Mouse (Mus musculus): ENCODE data around the gene Phxr2. TPM values are rescaled to one million over a fixed set of nuclear protein-coding genes. Genes with fewer than 3 reads are reported as not detected.

Gene Phxr2
- polyA plus RNA-seq, 1 experiment from 2014 or later, result not detected

DNA sequence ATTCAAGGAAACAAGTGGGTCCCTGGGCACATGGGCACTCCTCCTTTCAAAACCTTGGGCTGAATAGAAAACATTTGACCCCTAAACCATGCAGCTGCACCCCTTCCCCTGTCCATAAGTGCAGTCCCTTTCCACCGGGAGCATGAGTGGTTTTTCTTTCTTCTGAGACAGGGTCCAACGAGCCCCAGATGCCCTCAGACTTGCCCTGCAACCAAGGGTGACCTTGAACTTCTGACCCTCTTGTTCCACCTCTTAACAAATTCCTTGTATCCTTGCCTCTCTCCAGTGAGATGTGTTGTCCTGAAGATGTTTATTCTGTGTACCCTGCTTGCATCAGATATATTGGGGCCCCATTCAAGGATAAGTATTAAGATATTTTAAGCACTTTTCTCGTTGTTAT, 12.6 kb downstream of the Phxr2 start:
- WGBS, result 51% methylated on average over 3 of the region's 3 CpGs

DNA sequence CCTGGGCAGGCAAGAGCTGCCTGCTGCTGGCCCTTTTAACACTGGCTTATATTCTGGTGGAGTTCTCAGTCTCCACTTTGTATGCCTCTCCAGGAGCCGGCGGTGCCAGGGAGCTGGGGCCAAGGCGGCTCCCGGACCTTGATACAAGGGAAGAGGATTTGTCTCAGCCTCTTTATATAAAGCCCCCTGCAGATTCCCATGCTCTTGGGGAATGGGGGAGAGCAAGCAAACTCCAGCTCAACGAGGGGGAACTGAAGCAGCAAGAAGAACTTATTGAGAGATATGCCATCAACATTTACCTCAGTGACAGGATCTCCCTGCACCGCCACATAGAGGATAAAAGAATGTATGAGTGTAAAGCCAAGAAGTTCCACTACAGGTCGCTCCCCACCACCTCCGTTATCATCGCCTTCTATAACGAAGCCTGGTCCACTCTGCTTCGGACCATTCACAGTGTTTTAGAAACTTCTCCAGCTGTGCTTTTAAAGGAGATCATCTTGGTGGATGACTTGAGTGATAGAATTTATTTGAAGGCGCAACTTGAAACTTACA, 17.6 kb downstream of the Phxr2 start:
- Histone ChIP-seq H3K9me3 (ENCODE audit: control insufficient read depth, low read length) (no peaks in the 10 kb centered on the region), H3K4me2 (ENCODE audit: low read depth) (peak overlapping the region; percentile 95), H3K36me3 (ENCODE audit: control insufficient read depth, insufficient read depth, low read length) (peaks cover 6% of the 10 kb centered on the region), H3K4me1 (ENCODE audit: control insufficient read depth, insufficient read depth, low read length) (peaks cover 6% of the 10 kb centered on the region), H3K4me3 (ENCODE audit: low read depth, low read length) (peak overlapping the region; percentile 93), H3K9ac (ENCODE audit: low read length) (peak overlapping the region; percentile 87), H3K27me3 (ENCODE audit: control insufficient read depth, insufficient read depth, low read length) (no peaks in the 10 kb centered on the region), H3K27ac (ENCODE audit: low read depth, low read length) (no peak overlapping the region)
- 42% methylated on average over 12 of the region's 12 CpGs for WGBS
- no peak for ATAC-seq (ENCODE audit: insufficient read depth, low FRiP score, low TSS enrichment)
- DNase-seq (ENCODE audit: low spot score), result peak; percentile 16

More for the DNA sequence above, 12.6 kb downstream of the Phxr2 start:
- ATAC-seq (ENCODE audit: insufficient read depth, low FRiP score, low TSS enrichment) (no peak), DNase-seq (ENCODE audit: low spot score) (no peak)
- no peak overlapping the region for H3K27ac ChIP-seq (ENCODE audit: low read depth, low read length)
- H3K4me1 ChIP-seq (ENCODE audit: control insufficient read depth, insufficient read depth, low read length), result peaks cover 3% of the 10 kb centered on the region
- peaks cover 6% of the 10 kb centered on the region for H3K36me3 ChIP-seq (ENCODE audit: control insufficient read depth, insufficient read depth, low read length)
- no peak overlapping the region for H3K4me2 ChIP-seq (ENCODE audit: low read depth)
- H3K9me3 ChIP-seq (ENCODE audit: control insufficient read depth, low read length), result no peaks in the 10 kb centered on the region
- no peaks in the 10 kb centered on the region for H3K27me3 ChIP-seq (ENCODE audit: control insufficient read depth, insufficient read depth, low read length)
- no peak overlapping the region for H3K4me3 ChIP-seq (ENCODE audit: low read depth, low read length)
- H3K9ac ChIP-seq (ENCODE audit: low read length), result no peak overlapping the region

DNA sequence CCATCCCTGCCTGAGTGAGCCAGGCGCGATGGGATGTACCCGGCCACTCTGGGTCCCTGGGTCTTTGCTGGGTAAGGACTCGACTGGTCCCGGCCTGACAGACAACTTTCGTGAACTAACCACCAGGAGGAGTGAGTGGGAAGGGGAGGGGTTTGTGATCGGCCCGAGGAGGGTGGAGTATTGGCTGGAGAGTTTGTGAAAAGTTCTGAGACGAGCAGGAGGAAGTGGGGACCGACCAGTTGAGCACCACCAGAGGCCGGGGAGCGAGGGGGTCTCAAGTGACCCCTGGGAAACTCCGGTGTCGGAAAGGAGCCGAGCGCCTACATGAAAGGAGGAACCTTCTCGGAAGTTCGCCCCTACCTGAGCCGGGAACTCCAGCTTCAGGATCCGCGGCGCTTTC, 18.2 kb downstream of the Phxr2 start, which contains the start of gene Galnt4:
Gene Galnt4, plus strand, starts transcription at position 196 of the 400 bp plus-strand sequence.
- Histone ChIP-seq H3K4me1 (ENCODE audit: control insufficient read depth, insufficient read depth, low read length) (peaks cover 6% of the 10 kb centered on the region), H3K27me3 (ENCODE audit: control insufficient read depth, insufficient read depth, low read length) (no peaks in the 10 kb centered on the region), H3K36me3 (ENCODE audit: control insufficient read depth, insufficient read depth, low read length) (peaks cover 6% of the 10 kb centered on the region), H3K27ac (ENCODE audit: low read depth, low read length) (peak within 1 kb of the TSS; percentile 85), H3K4me3 (ENCODE audit: low read depth, low read length) (peak within 1 kb of the TSS; percentile 93), H3K9ac (ENCODE audit: low read length) (peak within 1 kb of the TSS; percentile 87), H3K4me2 (ENCODE audit: low read depth) (peak within 1 kb of the TSS; percentile 95), H3K9me3 (ENCODE audit: control insufficient read depth, low read length) (no peaks in the 10 kb centered on the region)
- peak; percentile 74 for ATAC-seq (ENCODE audit: insufficient read depth, low FRiP score, low TSS enrichment)
- DNase-seq (ENCODE audit: low spot score), result peak; percentile 76
- WGBS, result under 1% methylated on average over 22 of the region's 22 CpGs

DNA sequence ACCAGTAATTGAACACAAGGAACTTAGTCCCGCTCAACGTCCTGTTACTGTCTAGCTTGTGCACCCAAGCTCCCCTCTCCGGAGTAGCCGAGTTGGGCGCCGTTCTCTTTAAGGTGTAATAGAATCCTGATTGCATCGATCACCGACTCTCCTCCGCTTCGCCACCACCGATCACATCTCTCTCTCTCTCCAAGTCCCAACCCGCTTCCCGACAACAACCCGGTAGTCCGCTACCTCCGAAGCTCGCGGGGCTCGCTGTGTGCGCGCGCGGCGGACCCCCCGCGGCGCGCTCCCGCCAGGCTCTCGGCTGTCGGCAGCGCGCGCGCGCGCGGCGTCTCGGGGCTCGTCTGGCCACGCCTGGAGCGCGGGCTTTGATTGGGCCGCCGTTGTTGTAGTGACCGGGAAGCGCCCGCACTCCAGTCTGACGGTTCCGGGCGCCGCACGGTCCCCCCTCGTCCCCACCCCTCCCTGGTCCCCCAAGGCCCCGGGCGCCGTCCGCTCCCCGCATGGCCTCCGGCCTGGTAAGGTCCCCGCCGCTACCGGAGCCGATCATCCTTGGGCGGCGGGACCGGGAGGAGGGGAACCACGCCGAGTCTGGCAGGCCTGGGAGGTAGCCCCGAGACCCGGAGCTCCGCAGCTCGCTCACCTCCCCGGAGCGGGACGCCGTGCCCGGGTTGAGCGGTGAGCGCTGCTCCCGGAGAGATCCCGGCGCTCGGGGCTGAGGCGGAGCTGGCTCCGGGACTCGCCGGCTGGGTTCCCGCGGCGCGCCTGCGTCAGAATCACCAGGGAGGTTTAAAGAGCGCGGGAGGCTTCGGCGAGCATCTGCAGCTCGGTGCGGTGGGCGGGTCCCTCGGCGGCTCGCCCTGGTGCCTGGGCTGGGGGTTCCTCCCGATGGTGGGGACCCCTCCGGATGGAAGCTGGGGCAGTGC, 19.2 kb downstream of the Phxr2 start, which contains the start of gene Poc1b:
Gene Poc1b, plus strand, starts transcription at position 334 of the 929 bp plus-strand sequence.
- peak within 1 kb of the TSS; percentile 87 for H3K9ac ChIP-seq (ENCODE audit: low read length)
- H3K4me1 ChIP-seq (ENCODE audit: control insufficient read depth, insufficient read depth, low read length), result peaks cover 6% of the 10 kb centered on the region
- no peaks in the 10 kb centered on the region for H3K27me3 ChIP-seq (ENCODE audit: control insufficient read depth, insufficient read depth, low read length)
- peaks cover 6% of the 10 kb centered on the region for H3K36me3 ChIP-seq (ENCODE audit: control insufficient read depth, insufficient read depth, low read length)
- peak; percentile 97 for ATAC-seq (ENCODE audit: insufficient read depth, low FRiP score, low TSS enrichment)
- H3K27ac ChIP-seq (ENCODE audit: low read depth, low read length), result peak within 1 kb of the TSS; percentile 85
- under 1% methylated on average over 86 of the region's 106 CpGs for WGBS
- H3K4me3 ChIP-seq (ENCODE audit: low read depth, low read length), result peak within 1 kb of the TSS; percentile 93
- H3K4me2 ChIP-seq (ENCODE audit: low read depth), result peak within 1 kb of the TSS; percentile 95
- no peaks in the 10 kb centered on the region for H3K9me3 ChIP-seq (ENCODE audit: control insufficient read depth, low read length)
- DNase-seq (ENCODE audit: low spot score), result peak; percentile 94

DNA sequence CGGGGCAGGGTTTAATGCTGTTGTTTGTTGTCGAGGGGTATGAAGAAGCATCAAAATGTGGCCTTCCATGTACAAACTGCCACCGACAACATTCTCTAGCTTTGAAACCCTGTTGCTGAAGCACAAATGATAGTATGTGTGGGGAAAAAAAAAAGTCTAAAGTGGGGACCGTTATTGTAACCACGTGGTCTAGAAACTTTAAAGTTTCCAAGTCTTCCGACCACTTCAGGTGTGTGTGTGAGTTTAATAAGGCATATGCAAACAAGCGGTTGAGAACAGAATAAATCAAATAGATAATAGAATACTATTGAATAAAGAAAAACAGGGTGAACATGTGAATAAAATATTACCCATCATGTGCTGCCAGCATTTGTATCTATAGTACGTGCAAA, 19.8 kb downstream of the Phxr2 start:
- Histone ChIP-seq H3K27ac (ENCODE audit: low read depth, low read length) (no peak overlapping the region), H3K9me3 (ENCODE audit: control insufficient read depth, low read length) (no peaks in the 10 kb centered on the region), H3K36me3 (ENCODE audit: control insufficient read depth, insufficient read depth, low read length) (peaks cover 6% of the 10 kb centered on the region), H3K4me1 (ENCODE audit: control insufficient read depth, insufficient read depth, low read length) (peaks cover 6% of the 10 kb centered on the region), H3K9ac (ENCODE audit: low read length) (peak overlapping the region; percentile 87), H3K4me2 (ENCODE audit: low read depth) (peak overlapping the region; percentile 95), H3K4me3 (ENCODE audit: low read depth, low read length) (peak overlapping the region; percentile 93), H3K27me3 (ENCODE audit: control insufficient read depth, insufficient read depth, low read length) (no peaks in the 10 kb centered on the region)
- no peak for ATAC-seq (ENCODE audit: insufficient read depth, low FRiP score, low TSS enrichment)
- DNase-seq (ENCODE audit: low spot score), result no peak
- 35% methylated on average over 8 of the region's 8 CpGs for WGBS

DNA sequence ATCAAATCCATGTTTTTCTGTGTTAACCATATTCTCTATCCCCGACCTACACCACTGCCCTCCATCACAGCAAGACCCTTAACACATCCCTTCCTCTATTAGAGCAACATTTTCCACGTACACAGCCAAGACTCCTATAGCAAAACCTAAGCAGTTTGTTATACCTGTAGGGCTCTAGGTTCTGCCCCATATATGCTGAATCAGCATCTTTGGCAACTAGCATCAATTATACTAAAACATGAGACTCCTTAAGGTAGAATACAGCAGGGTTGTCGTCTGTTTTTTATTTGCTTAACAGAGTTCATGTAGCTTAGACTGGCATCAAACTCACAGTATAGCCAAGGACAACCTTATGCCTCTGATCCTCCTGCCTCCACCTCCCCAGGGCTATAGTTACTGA, 20.6 kb downstream of the Phxr2 start:
- H3K4me3 ChIP-seq (ENCODE audit: low read depth, low read length), result no peak overlapping the region
- peaks cover 6% of the 10 kb centered on the region for H3K4me1 ChIP-seq (ENCODE audit: control insufficient read depth, insufficient read depth, low read length)
- no peak overlapping the region for H3K4me2 ChIP-seq (ENCODE audit: low read depth)
- H3K27me3 ChIP-seq (ENCODE audit: control insufficient read depth, insufficient read depth, low read length), result no peaks in the 10 kb centered on the region
- ATAC-seq (ENCODE audit: insufficient read depth, low FRiP score, low TSS enrichment), result no peak
- H3K36me3 ChIP-seq (ENCODE audit: control insufficient read depth, insufficient read depth, low read length), result peaks cover 6% of the 10 kb centered on the region
- H3K9ac ChIP-seq (ENCODE audit: low read length), result no peak overlapping the region
- DNase-seq (ENCODE audit: low spot score), result no peak
- 92% methylated on average over 3 of the region's 3 CpGs for WGBS
- H3K9me3 ChIP-seq (ENCODE audit: control insufficient read depth, low read length), result no peaks in the 10 kb centered on the region
- no peak overlapping the region for H3K27ac ChIP-seq (ENCODE audit: low read depth, low read length)

DNA sequence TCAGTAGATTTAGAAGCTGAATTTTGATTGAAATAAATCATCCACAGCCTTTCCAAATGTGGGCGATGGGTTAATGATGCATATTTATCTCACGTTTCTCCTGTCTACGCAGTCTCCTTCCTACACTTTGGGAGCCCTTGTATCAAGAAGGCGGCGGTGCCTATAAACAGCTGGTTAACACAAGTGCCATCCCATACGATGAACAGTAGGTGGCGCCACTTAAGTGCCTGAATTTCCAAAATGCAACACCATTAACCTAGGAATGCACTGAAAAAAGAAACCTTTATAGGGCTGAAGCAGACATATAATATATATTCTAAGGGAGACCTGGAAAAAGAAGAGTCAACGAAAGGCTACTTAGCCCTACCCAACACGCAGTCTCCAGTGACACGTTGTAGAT, 28.8 kb downstream of the Phxr2 start:
- no peak overlapping the region for H3K27ac ChIP-seq (ENCODE audit: low read depth, low read length)
- H3K9me3 ChIP-seq (ENCODE audit: control insufficient read depth, low read length), result no peaks in the 10 kb centered on the region
- 78% methylated on average over 10 of the region's 10 CpGs for WGBS
- DNase-seq (ENCODE audit: low spot score) (peak; percentile 20), ATAC-seq (ENCODE audit: insufficient read depth, low FRiP score, low TSS enrichment) (no peak)
- no peaks in the 10 kb centered on the region for H3K4me1 ChIP-seq (ENCODE audit: control insufficient read depth, insufficient read depth, low read length)
- H3K36me3 ChIP-seq (ENCODE audit: control insufficient read depth, insufficient read depth, low read length), result no peaks in the 10 kb centered on the region
- H3K9ac ChIP-seq (ENCODE audit: low read length), result no peak overlapping the region
- no peaks in the 10 kb centered on the region for H3K27me3 ChIP-seq (ENCODE audit: control insufficient read depth, insufficient read depth, low read length)
- no peak overlapping the region for H3K4me3 ChIP-seq (ENCODE audit: low read depth, low read length)
- no peak overlapping the region for H3K4me2 ChIP-seq (ENCODE audit: low read depth)

DNA sequence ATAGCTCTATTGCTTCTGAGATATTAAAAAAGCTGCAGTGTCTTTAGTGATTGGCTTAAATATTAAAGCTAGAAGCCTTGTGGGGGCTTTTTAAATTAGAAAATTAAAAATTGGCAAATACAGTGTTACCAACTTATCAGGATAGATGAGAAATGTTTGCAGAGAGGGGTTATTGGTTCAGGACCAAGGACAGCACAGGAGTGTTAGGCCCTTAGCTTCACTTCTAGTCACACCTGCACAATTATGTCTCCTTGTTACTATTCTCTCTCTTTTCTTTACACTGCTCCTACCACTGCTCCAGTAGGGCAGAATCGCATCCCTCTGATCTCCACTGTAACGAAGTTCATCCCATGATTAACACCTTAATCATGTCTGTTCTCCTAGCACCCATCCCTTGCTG, 31.0 kb downstream of the Phxr2 start:
- H3K27me3 ChIP-seq (ENCODE audit: control insufficient read depth, insufficient read depth, low read length), result no peaks in the 10 kb centered on the region
- H3K27ac ChIP-seq (ENCODE audit: low read depth, low read length), result no peak overlapping the region
- no peak for DNase-seq (ENCODE audit: low spot score)
- WGBS, result 85% methylated on average over 2 of the region's 2 CpGs
- no peaks in the 10 kb centered on the region for H3K36me3 ChIP-seq (ENCODE audit: control insufficient read depth, insufficient read depth, low read length)
- ATAC-seq (ENCODE audit: insufficient read depth, low FRiP score, low TSS enrichment), result no peak
- no peak overlapping the region for H3K9ac ChIP-seq (ENCODE audit: low read length)
- no peaks in the 10 kb centered on the region for H3K4me1 ChIP-seq (ENCODE audit: control insufficient read depth, insufficient read depth, low read length)
- H3K4me3 ChIP-seq (ENCODE audit: low read depth, low read length), result no peak overlapping the region
- no peaks in the 10 kb centered on the region for H3K9me3 ChIP-seq (ENCODE audit: control insufficient read depth, low read length)
- H3K4me2 ChIP-seq (ENCODE audit: low read depth), result no peak overlapping the region

All from neural tube, embryonic 11.5 days (tissue).